Mouse (Mus musculus) limb, embryonic 12.5 days (tissue): ENCODE measurements around the gene Gm10322. TPM values are rescaled to one million over a fixed set of nuclear protein-coding genes. Genes with fewer than 3 reads are reported as not detected.
A peak's percentile ranks its signal among the peaks of the same experiment; 100 is the strongest.

Experiments
- ATAC-seq: fragments of 200-750 bp; cut with Nextera tagmentation; 2 replicates; pipeline ENCODE4 v1.8.0; 2017; ENCODE audit warnings: low read depth, moderate TSS enrichment; ENCODE audit not compliant: insufficient number of reproducible peaks, insufficient read depth, low FRiP score, low TSS enrichment
- H3K27ac ChIP-seq: fragments of 300-500 bp; sonication (generic); 2 replicates; pipeline ENCODE4 v1.5.1; 2016; ENCODE audit warnings: mild to moderate bottlenecking, moderate library complexity
- H3K27me3 ChIP-seq: fragments of 300-500 bp; sonication (generic); 2 replicates; pipeline ENCODE4 v1.6.1; 2016; ENCODE audit warnings: mild to moderate bottlenecking, moderate library complexity
- H3K36me3 ChIP-seq: fragments of 300-500 bp; sonication (generic); 2 replicates; pipeline ENCODE4 v1.6.1; 2016; ENCODE audit warnings: mild to moderate bottlenecking, moderate library complexity
- H3K4me1 ChIP-seq: fragments of 300-500 bp; sonication (generic); replicated peaks from 2 replicates; pipeline ENCODE4 v1.6.1; 2016
- H3K4me2 ChIP-seq: fragments of 300-500 bp; sonication (generic); 2 replicates; pipeline ENCODE4 v1.6.1; 2016; ENCODE audit warnings: mild to moderate bottlenecking, moderate library complexity
- H3K4me3 ChIP-seq: fragments of 300-500 bp; sonication (generic); replicated peaks from 2 replicates; pipeline ENCODE4 v1.5.1; 2016; ENCODE audit warnings: mild to moderate bottlenecking
- H3K9ac ChIP-seq: fragments of 300-500 bp; sonication (generic); replicated peaks from 2 replicates; pipeline ENCODE4 v1.6.1; 2016; ENCODE audit warnings: mild to moderate bottlenecking, moderate library complexity
- H3K9me3 ChIP-seq: fragments of 300-500 bp; sonication (generic); 2 replicates; pipeline ENCODE4 v1.6.1; 2016; ENCODE audit warnings: mild to moderate bottlenecking, moderate library complexity
- WGBS: fragments of 180-500 bp; shearing (Covaris S2); methylation state at CpG from one replicate; pipeline ENCODE4 v1.1.7; 2016; 5-methylcytosine and 5-hydroxymethylcytosine counted together
- polyA plus RNA-seq: library from polyadenylated mRNA; unstranded; fragments of >200 nt; fragmentation: Nextera tagmentation; extraction: Ambion mirVana; gene quantifications from 2 replicates; pipeline ENCODE4 v1.2.1, GENCODE M21; 2016

Gm10322 gene
- polyA plus RNA-seq, 1 experiment from 2014 or later, result not detected

- Histone ChIP-seq H3K9me3 (no peaks in the 10 kb centered on the region), H3K36me3 (no peaks in the 10 kb centered on the region), H3K27ac (peak overlapping the region; percentile 47; the same call in 1 of the 2 replicates), H3K4me2 (no peak overlapping the region), H3K9ac (no peak overlapping the region), H3K27me3 (no peaks in the 10 kb centered on the region), H3K4me3 (no peak overlapping the region), H3K4me1 (0 out of 2 replicates have a peak, but pooled peaks cover 9% of the 10 kb centered on the region)
- 69% methylated on average over 17 of the region's 17 CpGs for WGBS
- no peak for ATAC-seq
These were observed 13.0 kb downstream of the Gm10322 start for GRCm38 (mm10) chr10:59628641-59629505.

- 79% methylated on average over 4 of the region's 4 CpGs for WGBS
These were observed 13.6 kb downstream of the Gm10322 start for GRCm38 (mm10) chr10:59629506-59629782.

GRCm38 (mm10) chr10:59636048-59636447, 20.2 kb downstream of the Gm10322 start:
- WGBS, result 86% methylated on average over 2 of the region's 2 CpGs
- H3K4me1 ChIP-seq, result peaks cover 23% of the 10 kb centered on the region
- H3K27me3 ChIP-seq, result no peaks in the 10 kb centered on the region
- no peak for ATAC-seq
- no peak overlapping the region for H3K9ac ChIP-seq
- no peak overlapping the region for H3K4me2 ChIP-seq
- H3K36me3 ChIP-seq, result no peaks in the 10 kb centered on the region
- no peak overlapping the region for H3K27ac ChIP-seq
- no peaks in the 10 kb centered on the region for H3K9me3 ChIP-seq
- no peak overlapping the region for H3K4me3 ChIP-seq

More at GRCm38 (mm10) chr10:59629506-59629782, 13.6 kb downstream of the Gm10322 start:
- Histone ChIP-seq H3K9me3 (no peaks in the 10 kb centered on the region), H3K36me3 (no peaks in the 10 kb centered on the region), H3K4me2 (no peak overlapping the region), H3K9ac (no peak overlapping the region), H3K27me3 (no peaks in the 10 kb centered on the region), H3K4me1 (0 out of 2 replicates have a peak, but pooled peaks cover 9% of the 10 kb centered on the region), H3K4me3 (no peak overlapping the region), H3K27ac (no peak overlapping the region)
- no peak for ATAC-seq

- 73% methylated on average over 16 of the region's 16 CpGs for WGBS
- peaks cover 23% of the 10 kb centered on the region for H3K4me1 ChIP-seq
- H3K9ac ChIP-seq, result no peak overlapping the region
- no peak overlapping the region for H3K4me3 ChIP-seq
- H3K27me3 ChIP-seq, result no peaks in the 10 kb centered on the region
- no peaks in the 10 kb centered on the region for H3K9me3 ChIP-seq
- no peaks in the 10 kb centered on the region for H3K36me3 ChIP-seq
- peak overlapping the region; percentile 23 for H3K4me2 ChIP-seq
- ATAC-seq, result peak; percentile 24; the same call in 1 of the 2 replicates
- peak overlapping the region; percentile 84 for H3K27ac ChIP-seq
These were observed 21.1 kb downstream of the Gm10322 start for GRCm38 (mm10) chr10:59636751-59637533.

- WGBS, result 26% methylated on average over 7 of the region's 7 CpGs
- Histone ChIP-seq H3K27ac (peak overlapping the region; percentile 85), H3K36me3 (no peaks in the 10 kb centered on the region), H3K9me3 (no peaks in the 10 kb centered on the region), H3K27me3 (no peaks in the 10 kb centered on the region), H3K4me3 (no peak overlapping the region), H3K4me2 (peak overlapping the region; percentile 34; the same call in 1 of the 2 replicates), H3K9ac (no peak overlapping the region), H3K4me1 (peaks cover 23% of the 10 kb centered on the region)
- peak; percentile 85; the same call in 1 of the 2 replicates for ATAC-seq
These were observed 21.8 kb downstream of the Gm10322 start for GRCm38 (mm10) chr10:59637596-59638124.

- 86% methylated on average over 6 of the region's 6 CpGs for WGBS
- Histone ChIP-seq H3K27ac (peak overlapping the region; percentile 85; the same call in 1 of the 2 replicates), H3K4me3 (no peak overlapping the region), H3K9me3 (no peaks in the 10 kb centered on the region), H3K9ac (no peak overlapping the region), H3K4me2 (no peak overlapping the region), H3K36me3 (no peaks in the 10 kb centered on the region), H3K27me3 (no peaks in the 10 kb centered on the region), H3K4me1 (peaks cover 23% of the 10 kb centered on the region)
- no peak for ATAC-seq
These were observed 22.7 kb downstream of the Gm10322 start for GRCm38 (mm10) chr10:59638576-59638975.

DNA sequence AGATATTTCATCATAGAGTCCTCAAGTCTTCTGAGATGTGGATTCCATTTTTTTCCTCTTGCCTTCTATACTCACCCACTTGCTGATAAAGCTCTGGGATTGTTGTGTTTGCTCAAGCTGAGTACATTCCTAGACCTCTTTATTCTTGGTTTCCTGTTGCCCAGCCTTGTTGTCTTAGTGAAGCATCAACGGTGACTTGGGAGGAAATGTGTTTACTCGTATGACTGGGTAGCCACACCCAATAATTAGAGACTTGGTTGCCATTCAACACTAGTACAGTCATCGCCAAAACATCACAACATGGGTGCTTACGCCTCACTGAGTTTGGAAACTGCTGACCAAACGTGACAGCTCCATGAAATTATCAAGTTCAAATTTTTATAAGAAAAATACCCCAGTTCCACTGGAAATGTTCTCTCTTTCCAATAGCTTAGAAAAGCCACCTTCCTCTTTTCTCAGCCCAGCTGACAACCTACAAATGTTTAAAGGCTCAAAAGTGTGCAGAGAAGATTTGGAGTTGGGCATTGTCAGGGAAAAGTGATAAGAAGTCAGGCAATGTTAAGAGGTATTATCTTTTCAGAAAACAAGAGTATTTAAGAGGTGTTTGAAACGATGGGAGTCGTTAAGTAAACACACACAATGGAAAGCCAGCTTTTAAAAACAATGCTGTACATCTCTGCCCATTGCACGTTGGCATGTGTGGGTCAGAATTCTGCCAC, 27.0 kb downstream of the Gm10322 start:
- H3K4me3 ChIP-seq, result no peak overlapping the region
- no peak overlapping the region for H3K9ac ChIP-seq
- no peak overlapping the region for H3K4me2 ChIP-seq
- H3K36me3 ChIP-seq, result no peaks in the 10 kb centered on the region
- peaks cover 5% of the 10 kb centered on the region; the same call in 1 of the 2 replicates for H3K9me3 ChIP-seq
- H3K4me1 ChIP-seq, result peaks cover 12% of the 10 kb centered on the region
- 80% methylated on average over 8 of the region's 8 CpGs for WGBS
- ATAC-seq, result no peak
- H3K27me3 ChIP-seq, result no peaks in the 10 kb centered on the region
- no peak overlapping the region for H3K27ac ChIP-seq

DNA sequence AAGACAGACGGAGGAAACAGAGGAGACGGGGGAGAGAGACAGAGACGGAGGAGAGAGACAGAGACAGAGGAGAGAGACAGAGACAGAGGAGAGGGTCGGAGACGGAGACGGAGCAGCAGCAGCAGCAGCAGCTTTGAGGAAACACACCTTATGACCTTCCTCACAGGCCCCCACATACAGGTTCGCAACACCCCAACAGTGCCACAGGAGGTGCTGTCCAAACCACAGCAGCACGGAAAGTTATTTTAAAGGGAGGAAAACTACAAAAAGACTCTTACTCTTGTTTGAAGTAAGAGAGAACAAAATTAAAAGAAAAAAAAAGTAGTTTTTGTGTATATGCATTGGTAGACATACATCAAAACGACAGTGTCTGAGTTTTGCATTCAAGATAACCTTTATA, 27.8 kb downstream of the Gm10322 start:
- H3K27me3 ChIP-seq, result no peaks in the 10 kb centered on the region
- ATAC-seq, result no peak
- no peak overlapping the region for H3K4me2 ChIP-seq
- H3K9ac ChIP-seq, result no peak overlapping the region
- H3K36me3 ChIP-seq, result no peaks in the 10 kb centered on the region
- peaks cover 3% of the 10 kb centered on the region; the same call in 1 of the 2 replicates for H3K4me1 ChIP-seq
- H3K9me3 ChIP-seq, result peaks cover 5% of the 10 kb centered on the region; the same call in 1 of the 2 replicates
- no peak overlapping the region for H3K27ac ChIP-seq
- no peak overlapping the region for H3K4me3 ChIP-seq
- WGBS, result 79% methylated on average over 9 of the region's 9 CpGs

DNA sequence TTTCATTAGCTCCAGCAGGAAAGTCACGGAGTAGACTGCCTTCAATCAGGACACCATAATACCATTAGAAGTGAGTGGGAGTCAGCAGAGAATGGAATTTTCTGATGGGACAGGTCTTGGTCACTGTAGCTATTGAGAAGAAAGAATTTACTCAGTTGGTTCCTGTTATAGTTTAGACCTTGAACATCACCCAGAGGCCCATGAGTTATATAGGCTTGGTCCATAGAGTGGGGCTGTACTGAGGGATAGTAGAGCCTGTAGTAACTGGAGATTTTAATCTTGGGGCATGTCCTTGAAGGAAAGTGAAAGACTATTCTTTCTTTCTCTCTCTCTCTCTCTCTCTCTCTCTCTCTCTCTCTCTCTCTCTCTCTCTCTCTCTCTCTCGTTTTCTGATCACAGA, 28.8 kb downstream of the Gm10322 start:
- ATAC-seq, result no peak
- H3K36me3 ChIP-seq, result no peaks in the 10 kb centered on the region
- H3K9ac ChIP-seq, result no peak overlapping the region
- no peaks in the 10 kb centered on the region for H3K27me3 ChIP-seq
- H3K4me3 ChIP-seq, result no peak overlapping the region
- 51% methylated on average over 2 of the region's 2 CpGs for WGBS
- peaks cover 5% of the 10 kb centered on the region; the same call in 1 of the 2 replicates for H3K9me3 ChIP-seq
- no peak overlapping the region for H3K27ac ChIP-seq
- H3K4me2 ChIP-seq, result no peak overlapping the region
- H3K4me1 ChIP-seq, result no peaks in the 10 kb centered on the region

DNA sequence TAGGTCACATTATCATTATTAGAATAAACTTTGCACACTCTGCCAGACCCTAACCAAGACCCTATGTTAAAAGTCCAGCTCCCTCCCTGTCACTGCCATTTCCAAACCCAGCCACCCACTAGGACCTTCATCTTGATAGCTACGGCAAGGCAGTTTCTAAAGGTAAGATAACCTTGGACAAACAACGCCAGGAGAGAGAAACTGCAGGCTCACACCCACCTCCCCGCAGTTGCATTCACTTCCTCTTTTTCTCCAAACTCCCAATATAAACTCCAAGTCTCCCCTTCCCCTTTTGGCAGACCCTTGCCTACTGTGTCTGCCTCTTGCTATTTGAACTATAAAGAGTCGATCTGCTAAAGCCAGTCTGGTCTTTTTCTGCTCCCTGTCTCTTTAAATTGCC, 29.3 kb downstream of the Gm10322 start:
- H3K27ac ChIP-seq, result no peak overlapping the region
- H3K27me3 ChIP-seq, result no peaks in the 10 kb centered on the region
- H3K9ac ChIP-seq, result no peak overlapping the region
- no peak overlapping the region for H3K4me3 ChIP-seq
- no peak for ATAC-seq
- peaks cover 10% of the 10 kb centered on the region; the same call in 1 of the 2 replicates for H3K9me3 ChIP-seq
- no peaks in the 10 kb centered on the region for H3K4me1 ChIP-seq
- H3K36me3 ChIP-seq, result no peaks in the 10 kb centered on the region
- WGBS, result 77% methylated on average over 4 of the region's 4 CpGs
- no peak overlapping the region for H3K4me2 ChIP-seq
